Mouse (Mus musculus): ENCODE results near the gene Flcn. TPM values are rescaled to one million over a fixed set of nuclear protein-coding genes. Genes with fewer than 3 reads are reported as not detected.

Gene Flcn
- polyA plus RNA-seq, 1 experiment from 2014 or later, result 41.8 TPM

- Histone ChIP-seq H3K4me2 (no peak overlapping the region), H3K36me3 (peaks cover 90% of the 10 kb centered on the region), H3K27me3 (replicated peaks) (no peaks in the 10 kb centered on the region), H3K9ac (replicated peaks) (no peak overlapping the region), H3K27ac (replicated peaks) (no peak overlapping the region), H3K9me3 (replicated peaks) (no peaks in the 10 kb centered on the region), H3K4me3 (replicated peaks) (no peak overlapping the region), H3K4me1 (peaks cover 19% of the 10 kb centered on the region)
- no peak for ATAC-seq (ENCODE audit: low FRiP score)
- WGBS, result 89% methylated on average over 14 of the region's 14 CpGs
These were observed 6.3 kb downstream of the Flcn start for GRCm38 (mm10) chr11:59803516-59803915.

DNA sequence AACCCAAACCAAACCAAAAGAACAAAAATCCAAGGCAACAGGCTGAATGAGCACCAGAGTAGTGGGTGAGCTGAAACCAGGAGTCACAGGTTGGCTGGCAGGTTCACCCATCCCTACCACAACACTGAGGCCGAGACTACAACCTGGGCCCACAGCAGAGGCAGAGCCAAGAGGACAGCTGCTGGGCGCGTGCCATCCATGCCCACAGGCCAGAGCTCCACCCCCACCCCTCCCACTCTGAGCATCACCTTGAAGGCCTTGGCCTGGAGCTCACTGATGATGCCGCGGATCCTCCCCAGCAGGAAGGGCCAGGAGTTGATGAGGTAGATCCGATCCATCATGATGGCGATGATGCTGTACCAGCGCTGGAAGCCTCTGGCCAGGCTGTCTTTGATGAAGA is 7.9 kb downstream of the Flcn start:
- Histone ChIP-seq H3K9ac (replicated peaks) (no peak overlapping the region), H3K9me3 (replicated peaks) (no peaks in the 10 kb centered on the region), H3K4me1 (peaks cover 4% of the 10 kb centered on the region; the same call in 1 of the 2 replicates), H3K27me3 (replicated peaks) (no peaks in the 10 kb centered on the region), H3K36me3 (peaks cover 96% of the 10 kb centered on the region), H3K4me2 (no peak overlapping the region), H3K27ac (replicated peaks) (no peak overlapping the region), H3K4me3 (replicated peaks) (no peak overlapping the region)
- no peak for ATAC-seq (ENCODE audit: low FRiP score)
- WGBS, result 99% methylated on average over 8 of the region's 8 CpGs

DNA sequence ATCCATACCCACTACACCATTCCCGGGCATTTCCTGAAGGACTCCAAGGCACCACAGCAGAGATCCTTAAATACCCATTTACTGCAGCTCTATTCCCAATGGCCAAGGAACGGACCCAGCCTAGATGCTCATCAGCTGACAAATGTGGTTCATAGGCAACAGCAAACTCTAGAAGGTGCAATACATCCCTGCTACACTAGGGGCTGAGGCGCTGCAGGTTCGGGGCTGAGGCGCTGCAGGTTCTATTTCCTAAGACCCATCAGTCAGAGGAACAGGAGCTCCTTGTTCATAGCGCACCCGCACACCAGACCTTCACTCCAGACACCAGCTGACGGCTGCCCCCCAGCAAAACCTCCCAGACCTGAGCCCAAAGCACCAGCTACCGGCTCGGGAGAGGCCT is 9.4 kb downstream of the Flcn start:
- Histone ChIP-seq H3K27me3 (replicated peaks) (no peaks in the 10 kb centered on the region), H3K9me3 (replicated peaks) (no peaks in the 10 kb centered on the region), H3K4me3 (replicated peaks) (no peak overlapping the region), H3K4me2 (no peak overlapping the region), H3K36me3 (peaks cover 94% of the 10 kb centered on the region), H3K4me1 (no peaks in the 10 kb centered on the region), H3K9ac (replicated peaks) (no peak overlapping the region), H3K27ac (replicated peaks) (no peak overlapping the region)
- WGBS, result 96% methylated on average over 10 of the region's 10 CpGs
- no peak for ATAC-seq (ENCODE audit: low FRiP score)

GRCm38 (mm10) chr11:59793390-59793789 is 16.4 kb downstream of the Flcn start:
- no peaks in the 10 kb centered on the region for H3K9me3 ChIP-seq (replicated peaks)
- peaks cover 70% of the 10 kb centered on the region for H3K36me3 ChIP-seq
- no peak overlapping the region for H3K27ac ChIP-seq (replicated peaks)
- no peaks in the 10 kb centered on the region for H3K4me1 ChIP-seq
- no peaks in the 10 kb centered on the region for H3K27me3 ChIP-seq (replicated peaks)
- no peak for ATAC-seq (ENCODE audit: low FRiP score)
- H3K4me2 ChIP-seq, result no peak overlapping the region
- no peak overlapping the region for H3K4me3 ChIP-seq (replicated peaks)
- WGBS, result 93% methylated on average over 6 of the region's 6 CpGs
- no peak overlapping the region for H3K9ac ChIP-seq (replicated peaks)

- no peak overlapping the region for H3K27ac ChIP-seq (replicated peaks)
- H3K4me1 ChIP-seq, result peaks cover 10% of the 10 kb centered on the region
- no peak overlapping the region for H3K4me2 ChIP-seq
- no peak overlapping the region for H3K4me3 ChIP-seq (replicated peaks)
- peaks cover 32% of the 10 kb centered on the region for H3K36me3 ChIP-seq
- WGBS, result 94% methylated on average over 1 of the region's 1 CpGs
- no peak overlapping the region for H3K9ac ChIP-seq (replicated peaks)
- no peaks in the 10 kb centered on the region for H3K9me3 ChIP-seq (replicated peaks)
- ATAC-seq (ENCODE audit: low FRiP score), result no peak
- H3K27me3 ChIP-seq (replicated peaks), result no peaks in the 10 kb centered on the region
These were observed 20.5 kb downstream of the Flcn start for GRCm38 (mm10) chr11:59789311-59789710.

- peak within 1 kb of the TSS; percentile 97 for H3K4me2 ChIP-seq
- H3K9ac ChIP-seq (replicated peaks), result peak within 1 kb of the TSS; percentile 62
- peak within 1 kb of the TSS; percentile 72 for H3K27ac ChIP-seq (replicated peaks)
These were observed 22.5 kb downstream of the Flcn start, which contains the start of gene Pld6 for GRCm38 (mm10) chr11:59787199-59787781. Gene Pld6 (minus strand): TSS chr11:59787645.

DNA sequence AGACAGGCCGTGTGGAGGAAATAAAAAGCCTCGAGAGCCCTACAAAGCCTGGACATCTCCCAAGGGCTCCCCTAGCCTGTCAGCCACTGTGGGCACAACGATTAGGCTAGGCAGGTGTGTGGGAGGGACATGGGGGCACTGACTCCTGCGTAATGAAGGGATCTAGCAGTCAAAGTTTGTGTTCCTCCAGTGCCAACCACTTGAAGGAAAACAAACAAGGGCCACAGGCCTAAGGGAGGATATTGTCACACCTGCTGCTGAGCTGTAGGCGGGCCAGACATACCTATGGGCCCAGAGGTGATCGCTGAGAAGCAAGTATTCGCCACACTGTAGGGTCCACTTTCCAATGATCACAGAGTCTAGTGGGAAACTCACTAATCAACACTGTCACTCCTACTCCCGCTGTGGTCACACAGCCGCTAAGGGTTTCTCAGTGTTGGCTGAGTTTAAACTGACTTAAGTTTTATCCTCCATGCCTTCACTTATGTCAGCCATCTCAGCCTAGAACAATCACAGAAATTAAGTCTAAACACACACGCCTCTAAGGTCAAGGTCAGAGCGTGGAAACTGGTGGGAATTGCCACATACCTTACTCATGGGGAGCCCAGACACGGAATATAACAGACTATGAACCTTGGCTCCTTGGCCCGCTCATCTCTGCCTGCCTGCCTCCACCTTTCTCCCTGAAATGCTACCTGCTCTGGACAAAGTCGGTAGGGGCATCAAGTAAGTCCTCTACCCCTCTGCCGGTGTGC is 23.2 kb downstream of the Flcn start:
- H3K4me1 ChIP-seq, result peaks cover 10% of the 10 kb centered on the region
- no peak; the same call in 1 of the 2 replicates for ATAC-seq (ENCODE audit: low FRiP score)
- H3K4me3 ChIP-seq (replicated peaks), result peak overlapping the region; percentile 51
- H3K27ac ChIP-seq (replicated peaks), result peak overlapping the region; percentile 72; the same call in 1 of the 2 replicates
- no peaks in the 10 kb centered on the region for H3K9me3 ChIP-seq (replicated peaks)
- no peaks in the 10 kb centered on the region for H3K27me3 ChIP-seq (replicated peaks)
- WGBS, result 52% methylated on average over 15 of the region's 15 CpGs
- peak overlapping the region; percentile 62 for H3K9ac ChIP-seq (replicated peaks)
- H3K4me2 ChIP-seq, result peak overlapping the region; percentile 97
- H3K36me3 ChIP-seq, result peaks cover 7% of the 10 kb centered on the region

More at GRCm38 (mm10) chr11:59787199-59787781, 22.5 kb downstream of the Flcn start, which contains the start of gene Pld6:
- H3K36me3 ChIP-seq, result peaks cover 14% of the 10 kb centered on the region
- H3K27me3 ChIP-seq (replicated peaks), result no peaks in the 10 kb centered on the region
- WGBS, result under 1% methylated on average over 51 of the region's 51 CpGs
- no peaks in the 10 kb centered on the region for H3K9me3 ChIP-seq (replicated peaks)
- H3K4me3 ChIP-seq (replicated peaks), result peak within 1 kb of the TSS; percentile 51
- peak; percentile 83 for ATAC-seq (ENCODE audit: low FRiP score)
- H3K4me1 ChIP-seq, result peaks cover 10% of the 10 kb centered on the region

- Histone ChIP-seq H3K4me3 (replicated peaks) (no peak overlapping the region), H3K9me3 (replicated peaks) (no peaks in the 10 kb centered on the region), H3K9ac (replicated peaks) (no peak overlapping the region), H3K27ac (replicated peaks) (no peak overlapping the region), H3K36me3 (peaks cover 9% of the 10 kb centered on the region), H3K27me3 (replicated peaks) (no peaks in the 10 kb centered on the region), H3K4me2 (no peak overlapping the region), H3K4me1 (peaks cover 10% of the 10 kb centered on the region)
- ATAC-seq (ENCODE audit: low FRiP score), result no peak
- WGBS, result 90% methylated on average over 6 of the region's 6 CpGs
These were observed 26.2 kb downstream of the Flcn start for GRCm38 (mm10) chr11:59783591-59783990.

GRCm38 (mm10) chr11:59782091-59782590 is 27.7 kb downstream of the Flcn start:
- Histone ChIP-seq H3K36me3 (peaks cover 22% of the 10 kb centered on the region), H3K4me1 (peaks cover 4% of the 10 kb centered on the region), H3K4me3 (replicated peaks) (no peak overlapping the region), H3K27ac (replicated peaks) (no peak overlapping the region), H3K9ac (replicated peaks) (no peak overlapping the region), H3K9me3 (replicated peaks) (no peaks in the 10 kb centered on the region), H3K27me3 (replicated peaks) (no peaks in the 10 kb centered on the region), H3K4me2 (no peak overlapping the region)
- no peak for ATAC-seq (ENCODE audit: low FRiP score)
- whole genome bisulfite sequencing, result 72% methylated on average over 7 of the region's 7 CpGs

DNA sequence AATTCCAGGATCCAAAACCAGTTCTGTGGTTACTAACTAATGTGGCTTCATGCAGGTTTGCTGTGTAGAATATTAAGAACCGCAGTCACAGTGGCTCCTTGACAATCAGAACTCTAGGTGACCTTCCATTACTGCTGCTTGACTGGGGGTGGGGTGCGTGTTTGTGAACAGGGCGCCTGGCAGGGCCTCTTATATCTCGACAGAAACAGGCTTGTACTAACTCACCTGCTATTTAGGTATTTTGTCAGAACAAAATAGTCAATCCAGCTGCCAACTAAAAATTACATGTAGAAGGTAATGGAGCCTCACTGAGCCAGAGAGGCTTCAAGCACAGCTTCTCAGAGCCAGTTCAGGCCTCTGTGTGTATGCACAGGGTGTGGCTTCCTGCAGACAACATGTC is 29.6 kb downstream of the Flcn start:
- H3K4me1 ChIP-seq, result no peaks in the 10 kb centered on the region
- no peak overlapping the region for H3K4me2 ChIP-seq
- peaks cover 41% of the 10 kb centered on the region for H3K36me3 ChIP-seq
- no peak overlapping the region for H3K4me3 ChIP-seq (replicated peaks)
- H3K9ac ChIP-seq (replicated peaks), result no peak overlapping the region
- whole genome bisulfite sequencing, result 91% methylated on average over 4 of the region's 4 CpGs
- no peak overlapping the region for H3K27ac ChIP-seq (replicated peaks)
- no peak for ATAC-seq (ENCODE audit: low FRiP score)
- no peaks in the 10 kb centered on the region for H3K27me3 ChIP-seq (replicated peaks)
- H3K9me3 ChIP-seq (replicated peaks), result no peaks in the 10 kb centered on the region

DNA sequence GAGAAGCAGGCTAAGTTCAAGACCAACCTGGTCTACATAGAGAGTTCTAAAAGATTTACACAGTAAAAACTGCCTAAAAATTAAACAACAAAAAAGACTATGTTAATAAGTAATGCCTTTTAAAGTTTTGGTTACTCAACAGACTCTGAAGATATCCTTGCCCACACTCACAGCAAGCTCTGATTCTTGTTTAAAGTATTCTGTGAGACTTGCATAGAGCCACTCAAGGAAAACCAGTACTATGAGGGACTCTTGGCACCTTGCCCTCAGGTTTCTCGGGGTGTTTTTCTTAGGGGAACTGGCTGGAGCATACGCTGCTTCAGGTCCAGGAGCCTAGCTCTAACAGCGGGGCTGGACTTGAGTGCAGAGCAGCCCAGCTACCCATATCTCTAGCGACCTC is 30.4 kb downstream of the Flcn start:
- Histone ChIP-seq H3K9me3 (replicated peaks) (no peaks in the 10 kb centered on the region), H3K4me2 (no peak overlapping the region), H3K36me3 (peaks cover 47% of the 10 kb centered on the region), H3K27ac (replicated peaks) (no peak overlapping the region), H3K27me3 (replicated peaks) (no peaks in the 10 kb centered on the region), H3K4me1 (no peaks in the 10 kb centered on the region), H3K9ac (replicated peaks) (no peak overlapping the region), H3K4me3 (replicated peaks) (no peak overlapping the region)
- 86% methylated on average over 4 of the region's 4 CpGs for WGBS
- ATAC-seq (ENCODE audit: low FRiP score), result no peak

DNA sequence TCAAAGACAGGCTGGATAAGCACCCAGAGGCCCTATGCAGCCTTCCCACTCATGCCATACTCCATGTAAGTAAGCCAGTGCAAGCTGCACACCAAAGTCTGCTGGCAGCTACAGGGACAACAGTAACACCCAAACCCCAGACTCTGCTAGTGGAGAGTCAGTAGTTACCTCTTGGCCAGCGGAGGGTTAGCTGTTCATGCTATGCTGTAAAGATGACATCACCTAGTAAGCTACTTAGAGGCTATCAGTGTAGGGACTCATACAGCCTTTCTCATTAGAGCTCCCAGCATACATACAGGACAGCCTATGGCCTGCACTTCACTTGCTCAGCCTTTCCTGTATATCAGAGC is 31.0 kb downstream of the Flcn start:
- Histone ChIP-seq H3K4me3 (replicated peaks) (no peak overlapping the region), H3K4me1 (no peaks in the 10 kb centered on the region), H3K4me2 (no peak overlapping the region), H3K27me3 (replicated peaks) (no peaks in the 10 kb centered on the region), H3K9ac (replicated peaks) (no peak overlapping the region), H3K36me3 (peaks cover 52% of the 10 kb centered on the region), H3K9me3 (replicated peaks) (no peaks in the 10 kb centered on the region), H3K27ac (replicated peaks) (no peak overlapping the region)
- WGBS, result 91% methylated on average over 1 of the region's 1 CpGs
- no peak for ATAC-seq (ENCODE audit: low FRiP score)

Data from neural tube, embryonic 15.5 days (tissue).